ENCODE assay signal across 12 mouse cellular contexts in genomic region chr15:88829791-88830440, GRCm38 (mm10). TPM values are rescaled to one million over a fixed set of nuclear protein-coding genes. Genes with fewer than 3 reads are reported as not detected.
DNase-seq lines count a peak whose midpoint lies in the region; ATAC-seq and TF ChIP-seq lines count a peak whose summit lies in the region.
"Had no signal": no experiment of that assay in that cellular context is flagged by ENCODE, and none has a peak within 500 bp of the region (broad histone marks: within the 10 kb centered on the region; RNA-seq: fewer than 3 reads in every experiment).

No protein-coding gene starts in this region.

- WGBS in heart, embryonic 14.5 days = 63% methylated on average over 6 of the region's 6 CpGs
- 68% methylated on average over 6 of the region's 6 CpGs for WGBS in heart, embryonic 12.5 days
- 72% methylated on average over 6 of the region's 6 CpGs for WGBS in lung, adult 2 months

- DNase-seq in adrenal gland, postnatal 10 days = peak; percentile 55
- DNase-seq in adrenal gland, postnatal 4 days (ENCODE audit: low spot score in 2 of 2) = no peak
- no peak for DNase-seq in lung, adult 2 months
- DNase-seq in lung, postnatal 36 days = no peak
- DNase-seq in right cerebral cortex, postnatal 25 days = peak; percentile 20
- no peak for DNase-seq in retina, postnatal 1 day
- DNase-seq: cerebellum, adult 9-10 months had no signal

- peak overlapping the region; percentile 38; the same call in 1 of the 2 replicates for H3K9ac ChIP-seq in heart, embryonic 14.5 days (ENCODE audit: low read length)
- no peak overlapping the region for H3K9ac ChIP-seq in heart, embryonic 12.5 days
- H3K9ac ChIP-seq: intestine, embryonic 15.5 days; lung, embryonic 15.5 days had no signal

- no peak for TF ChIP-seq CTCF in lung, adult 2 months (IDR thresholded peaks at IDR 0.05; ENCODE audit: insufficient read depth, low read length)

- H3K4me3 ChIP-seq in heart, embryonic 14.5 days (ENCODE audit: control insufficient read depth in 1 of 2, insufficient read depth in 1 of 2, low read depth in 1 of 2, low read length in 2 of 2) = no peak overlapping the region
- no peak overlapping the region for H3K4me3 ChIP-seq in heart, embryonic 12.5 days
- no peak overlapping the region for H3K4me3 ChIP-seq in lung, adult 2 months (replicated peaks; ENCODE audit: extremely low read depth, low read depth, low read length)
- H3K4me3 ChIP-seq: intestine, embryonic 15.5 days; lung, embryonic 15.5 days; midbrain, embryonic 10.5 days had no signal

- peak overlapping the region in 1 of 2 experiments; percentile 33; a peak in 1 of 4 replicates for H3K27ac ChIP-seq in heart, embryonic 14.5 days (replicated peaks in 1 of 2; ENCODE audit: control insufficient read depth in 1 of 2, insufficient read depth in 1 of 2, low read depth in 2 of 2, low read length in 2 of 2)
- H3K27ac ChIP-seq in heart, embryonic 12.5 days (ENCODE audit: poor library complexity, severe bottlenecking) = no peak overlapping the region
- H3K27ac ChIP-seq: intestine, embryonic 15.5 days; lung, embryonic 15.5 days; midbrain, embryonic 10.5 days had no signal

- no peaks in the 10 kb centered on the region for H3K27me3 ChIP-seq in heart, embryonic 14.5 days (ENCODE audit: control insufficient read depth, insufficient read depth, low read length)
- no peaks in the 10 kb centered on the region for H3K27me3 ChIP-seq in heart, embryonic 12.5 days (replicated peaks)
- H3K27me3 ChIP-seq: intestine, embryonic 15.5 days; lung, embryonic 15.5 days had no signal

- no peaks in the 10 kb centered on the region for H3K9me3 ChIP-seq in heart, embryonic 14.5 days (ENCODE audit: control insufficient read depth, low read length)
- H3K9me3 ChIP-seq in heart, embryonic 12.5 days (replicated peaks) = no peaks in the 10 kb centered on the region
- H3K9me3 ChIP-seq: intestine, embryonic 15.5 days; lung, embryonic 15.5 days; midbrain, embryonic 10.5 days had no signal

- no peak for ATAC-seq in heart, embryonic 14.5 days (ENCODE audit: insufficient number of reproducible peaks, insufficient read depth, low FRiP score, low read depth)
- ATAC-seq in heart, embryonic 12.5 days (ENCODE audit: insufficient number of reproducible peaks, low FRiP score) = no peak

- H3K4me2 ChIP-seq in heart, embryonic 14.5 days (ENCODE audit: low read length) = no peak overlapping the region
- no peak overlapping the region for H3K4me2 ChIP-seq in heart, embryonic 12.5 days
- H3K4me2 ChIP-seq: intestine, embryonic 15.5 days; lung, embryonic 15.5 days had no signal

- peaks cover 22% of the 10 kb centered on the region for H3K36me3 ChIP-seq in heart, embryonic 14.5 days (ENCODE audit: control insufficient read depth, insufficient read depth, low read length)
- peaks cover 14% of the 10 kb centered on the region for H3K36me3 ChIP-seq in heart, embryonic 12.5 days
- H3K36me3 ChIP-seq: intestine, embryonic 15.5 days had no signal

- H3K4me1 ChIP-seq in heart, embryonic 14.5 days (ENCODE audit: control insufficient read depth in 2 of 2, insufficient read depth in 2 of 2, low read length in 2 of 2) = peaks cover 30 to 44% of the 10 kb centered on the region in 2 experiments
- H3K4me1 ChIP-seq in heart, embryonic 12.5 days (replicated peaks) = peaks cover 41% of the 10 kb centered on the region
- peaks cover 2% of the 10 kb centered on the region for H3K4me1 ChIP-seq in lung, adult 2 months (ENCODE audit: control insufficient read depth, insufficient read depth, low read length)
- H3K4me1 ChIP-seq: intestine, embryonic 15.5 days had no signal

- TF ChIP-seq POLR2A in lung, adult 2 months (IDR thresholded peaks at IDR 0.05; ENCODE audit: borderline replicate concordance, extremely low read depth, low read depth, low read length) = peak; percentile 12; the same call in 1 of the 2 replicates

RNA-seq across cellular contexts. Expression of gene Creld2, which starts 10.5 kb away (rescaled TPM):
- total RNA-seq in adrenal gland, postnatal 10 days (2021) = 10 to 100 TPM; 26.6 to 34.4 TPM
- total RNA-seq in adrenal gland, postnatal 4 days (2021) = 10 to 100 TPM; 28.0 to 36.1 TPM
- polyA plus RNA-seq in heart, embryonic 14.5 days (2014; fragmentation: Nextera tagmentation; extraction: Ambion mirVana) = 46.3 and 53.1 TPM in 2 replicates
- polyA plus RNA-seq in heart, embryonic 12.5 days (2016; fragmentation: Nextera tagmentation; extraction: Ambion mirVana) = 61.9 and 66.4 TPM in 2 replicates
- 34.1 and 37.5 TPM in 2 replicates for polyA plus RNA-seq in lung, adult 2 months (2012; rRNA removed)

RNA-seq across cellular contexts. Expression of gene Alg12, which starts 10.8 kb away (rescaled TPM):
- 10 to 100 TPM; 10.4 to 10.7 TPM for total RNA-seq in adrenal gland, postnatal 10 days (2021)
- total RNA-seq in adrenal gland, postnatal 4 days (2021) = 10 to 100 TPM; 15.8 to 16.6 TPM
- polyA plus RNA-seq in heart, embryonic 14.5 days (2014; fragmentation: Nextera tagmentation; extraction: Ambion mirVana) = 9.9 and 10.9 TPM in 2 replicates
- polyA plus RNA-seq in heart, embryonic 12.5 days (2016; fragmentation: Nextera tagmentation; extraction: Ambion mirVana) = 9.3 and 9.4 TPM in 2 replicates
- 16.4 and 16.7 TPM in 2 replicates for polyA plus RNA-seq in lung, adult 2 months (2012; rRNA removed)

RNA-seq across cellular contexts. Expression of gene Pim3, which starts 32.1 kb away (rescaled TPM):
- 10 to 100 TPM; 41.2 to 76.8 TPM for total RNA-seq in adrenal gland, postnatal 10 days (2021)
- total RNA-seq in adrenal gland, postnatal 4 days (2021) = 10 to 100 TPM; 45.9 to 48.8 TPM
- 42.3 and 47.1 TPM in 2 replicates for polyA plus RNA-seq in heart, embryonic 14.5 days (2014; fragmentation: Nextera tagmentation; extraction: Ambion mirVana)
- polyA plus RNA-seq in heart, embryonic 12.5 days (2016; fragmentation: Nextera tagmentation; extraction: Ambion mirVana) = 67.5 and 68.1 TPM in 2 replicates
- 55.0 and 97.1 TPM in 2 replicates for polyA plus RNA-seq in lung, adult 2 months (2012; rRNA removed)

Comparison
In these comparisons a context has a peak if more than half of its experiments do, and no peak if none do; other contexts are left out.
1. DNase-seq: peak in adrenal gland, postnatal 10 days (single experiment) and right cerebral cortex, postnatal 25 days (single experiment); none in adrenal gland, postnatal 4 days (0 of 2), lung, adult 2 months (single experiment), lung, postnatal 36 days (single experiment) and retina, postnatal 1 day (single experiment).